Mouse (Mus musculus) embryonic facial prominence, embryonic 14.5 days (tissue): Measurements from ENCODE around the gene Rpl27a. TPM values are rescaled to one million over a fixed set of nuclear protein-coding genes. Genes with fewer than 3 reads are reported as not detected.

Experiments
- ATAC-seq: fragments of 200-750 bp; cut with Nextera tagmentation; 2 replicates; pipeline ENCODE4 v1.8.0; 2017; ENCODE audit warnings: low read depth, moderate number of reproducible peaks, moderate TSS enrichment
- DNase-seq: peaks from one replicate; pipeline ENCODE4 v3.0.0-alpha.2; 2015; ENCODE audit warnings: low spot score
- H3K27ac ChIP-seq: fragments of 300-500 bp; sonication (generic); replicated peaks from 2 replicates; pipeline ENCODE4 v1.5.1; 2014; ENCODE audit warnings: low read depth, mild to moderate bottlenecking, low read length, moderate library complexity
- H3K27me3 ChIP-seq: fragments of 300-500 bp; sonication (generic); replicated peaks from 2 replicates; pipeline ENCODE4 v1.6.1; 2014; ENCODE audit warnings: low read length; ENCODE audit not compliant: control insufficient read depth, insufficient read depth
- H3K36me3 ChIP-seq: fragments of 300-500 bp; sonication (generic); 2 replicates; pipeline ENCODE4 v1.6.1; 2014; ENCODE audit warnings: low read length, mixed read lengths; ENCODE audit not compliant: control insufficient read depth, insufficient read depth
- H3K4me1 ChIP-seq: fragments of 300-500 bp; sonication (generic); 2 replicates; pipeline ENCODE4 v1.6.1; 2014; ENCODE audit warnings: antibody characterized with exemption, low read length; ENCODE audit not compliant: control insufficient read depth, insufficient read depth
- H3K4me2 ChIP-seq: fragments of 300-500 bp; sonication (generic); 2 replicates; pipeline ENCODE4 v1.6.1; 2014; ENCODE audit warnings: low read depth, mild to moderate bottlenecking, low read length, moderate library complexity, mixed read lengths
- H3K4me3 ChIP-seq: fragments of 300-500 bp; sonication (generic); 2 replicates; pipeline ENCODE4 v1.5.1; 2014; ENCODE audit warnings: low read depth, mild to moderate bottlenecking, low read length
- H3K9ac ChIP-seq: fragments of 300-500 bp; sonication (generic); 2 replicates; pipeline ENCODE4 v1.6.1; 2014; ENCODE audit warnings: low read depth, mild to moderate bottlenecking, low read length, moderate library complexity, mixed read lengths
- H3K9me3 ChIP-seq: fragments of 300-500 bp; sonication (generic); 2 replicates; pipeline ENCODE4 v1.6.1; 2016; ENCODE audit warnings: low read length; ENCODE audit not compliant: control insufficient read depth
- WGBS: fragments of 180-500 bp; shearing (Covaris S2); extraction: QIAGEN DNeasy Blood & Tissue Kit; methylation state at CpG from one replicate; pipeline ENCODE4 v1.1.7; 2014; 5-methylcytosine and 5-hydroxymethylcytosine counted together
- polyA plus RNA-seq: library from polyadenylated mRNA; unstranded; fragments of >200 nt; fragmentation: Nextera tagmentation; extraction: Ambion mirVana; gene quantifications from 2 replicates; pipeline ENCODE4 v1.2.1, GENCODE M21; 2014

Rpl27a gene
- polyA plus RNA-seq, 1 experiment from 2014 or later = 152 TPM

DNA sequence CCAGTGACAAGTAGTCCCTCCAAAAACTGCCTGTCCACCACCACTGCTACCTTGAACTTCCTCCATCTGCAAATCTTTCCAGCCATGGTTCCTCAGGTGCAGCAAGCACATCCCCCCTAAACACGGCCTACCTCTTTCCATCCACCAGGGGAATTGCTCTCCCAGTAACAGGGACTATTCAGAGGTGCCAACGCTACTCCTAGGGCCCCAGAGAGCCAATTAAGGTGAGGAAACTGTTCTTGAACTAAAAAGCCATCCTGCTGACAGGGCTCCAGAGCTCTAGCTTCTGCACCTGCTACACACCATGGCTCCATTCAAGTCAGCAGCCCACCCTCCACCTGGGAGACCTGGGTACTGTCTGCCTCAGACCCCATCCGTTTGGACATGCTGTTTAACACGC, 21.4 kb upstream of the Rpl27a start:
- H3K27me3 ChIP-seq = 0 out of 2 replicates have a peak, but pooled peaks cover 6% of the 10 kb centered on the region
- ATAC-seq (peak; percentile 58), DNase-seq (peak; percentile 54)
- 58% methylated on average over 4 of the region's 4 CpGs for WGBS
- H3K4me3 ChIP-seq = no peak overlapping the region
- no peaks in the 10 kb centered on the region for H3K4me1 ChIP-seq
- no peak overlapping the region for H3K27ac ChIP-seq
- H3K9me3 ChIP-seq = no peaks in the 10 kb centered on the region
- no peaks in the 10 kb centered on the region for H3K36me3 ChIP-seq
- H3K9ac ChIP-seq = no peak overlapping the region
- no peak overlapping the region for H3K4me2 ChIP-seq

- H3K9ac ChIP-seq = peak overlapping the region; percentile 34; the same call in 1 of the 2 replicates
- H3K4me2 ChIP-seq = no peak overlapping the region
- no peaks in the 10 kb centered on the region for H3K36me3 ChIP-seq
- H3K27ac ChIP-seq = no peak overlapping the region
- 2% methylated on average over 8 of the region's 8 CpGs for WGBS
- ATAC-seq (peak; percentile 54; the same call in 1 of the 2 replicates), DNase-seq (peak; percentile 58)
- no peaks in the 10 kb centered on the region for H3K27me3 ChIP-seq
- H3K4me3 ChIP-seq = no peak overlapping the region
- no peaks in the 10 kb centered on the region for H3K4me1 ChIP-seq
- no peaks in the 10 kb centered on the region for H3K9me3 ChIP-seq
These were observed 11.8 kb upstream of the Rpl27a start for GRCm38 (mm10) chr7:109507119-109507518.

DNA sequence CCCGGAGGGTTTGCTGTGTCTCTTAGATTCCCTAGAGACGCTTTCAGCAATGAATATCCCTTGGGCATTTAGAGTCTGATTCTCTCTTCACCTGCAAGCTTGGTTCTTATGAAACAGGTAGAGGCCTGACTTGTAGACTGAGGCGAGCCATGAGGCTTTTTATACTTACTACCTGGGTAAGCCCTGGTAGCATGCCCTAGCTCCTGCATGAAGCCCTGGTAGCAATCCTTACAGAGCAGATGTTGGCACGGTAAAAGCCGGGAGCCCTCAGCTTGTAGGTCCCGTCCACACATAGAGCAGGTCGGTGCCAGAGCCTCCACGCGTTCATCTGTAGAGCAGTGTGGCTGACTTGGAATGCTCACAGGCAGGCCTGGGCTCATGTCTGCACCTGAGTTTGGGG, 11.4 kb upstream of the Rpl27a start:
- H3K36me3 ChIP-seq = no peaks in the 10 kb centered on the region
- no peak overlapping the region for H3K4me2 ChIP-seq
- no peaks in the 10 kb centered on the region for H3K4me1 ChIP-seq
- ATAC-seq (peak; percentile 34; the same call in 1 of the 2 replicates), DNase-seq (no peak)
- H3K9ac ChIP-seq = 0 out of 2 replicates have a peak overlapping the region, but pooled peaks have one; percentile 34
- H3K27me3 ChIP-seq = no peaks in the 10 kb centered on the region
- H3K9me3 ChIP-seq = no peaks in the 10 kb centered on the region
- no peak overlapping the region for H3K4me3 ChIP-seq
- H3K27ac ChIP-seq = no peak overlapping the region
- WGBS = 39% methylated on average over 9 of the region's 9 CpGs

GRCm38 (mm10) chr7:109508034-109508433, 10.9 kb upstream of the Rpl27a start, which contains the start of gene Trim66:
Gene Trim66 (minus strand): TSS chr7:109508134.
- H3K4me1 ChIP-seq = no peaks in the 10 kb centered on the region
- 84% methylated on average over 4 of the region's 4 CpGs for WGBS
- H3K4me2 ChIP-seq = no peak within 1 kb of the TSS
- no peaks in the 10 kb centered on the region for H3K9me3 ChIP-seq
- H3K27ac ChIP-seq = no peak within 1 kb of the TSS
- ATAC-seq (no peak), DNase-seq (no peak)
- H3K36me3 ChIP-seq = no peaks in the 10 kb centered on the region
- H3K9ac ChIP-seq = peak within 1 kb of the TSS; percentile 34; the same call in 1 of the 2 replicates
- H3K27me3 ChIP-seq = no peaks in the 10 kb centered on the region
- no peak within 1 kb of the TSS for H3K4me3 ChIP-seq

GRCm38 (mm10) chr7:109510799-109511198, 8.1 kb upstream of the Rpl27a start:
- H3K36me3 ChIP-seq = no peaks in the 10 kb centered on the region
- no peaks in the 10 kb centered on the region for H3K9me3 ChIP-seq
- WGBS = 63% methylated on average over 2 of the region's 2 CpGs
- ATAC-seq (no peak), DNase-seq (no peak)
- H3K9ac ChIP-seq = no peak overlapping the region
- H3K4me1 ChIP-seq = no peaks in the 10 kb centered on the region
- no peaks in the 10 kb centered on the region for H3K27me3 ChIP-seq
- no peak overlapping the region for H3K27ac ChIP-seq
- no peak overlapping the region for H3K4me2 ChIP-seq
- H3K4me3 ChIP-seq = no peak overlapping the region

DNA sequence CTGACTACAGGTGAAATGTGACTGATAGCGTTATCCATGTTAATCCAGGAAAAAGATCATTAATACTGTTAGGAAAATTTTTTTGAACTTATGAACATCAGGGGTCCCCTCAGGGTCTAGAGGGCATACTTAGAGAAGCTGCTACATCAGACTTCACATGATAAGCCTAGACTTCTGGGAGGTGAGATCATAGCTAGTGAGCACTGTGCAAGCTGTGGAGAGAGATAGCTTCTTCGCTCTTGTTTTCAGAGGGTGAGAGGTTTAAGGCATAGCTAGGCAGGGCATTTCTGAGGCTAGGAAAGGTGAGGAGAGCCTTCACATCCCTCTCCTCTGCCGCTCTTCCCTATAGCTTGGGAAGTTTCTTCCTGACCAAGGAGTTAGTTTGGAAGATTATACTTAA, 7.1 kb upstream of the Rpl27a start:
- Histone ChIP-seq H3K4me3 (no peak overlapping the region), H3K27ac (no peak overlapping the region), H3K27me3 (no peaks in the 10 kb centered on the region), H3K4me1 (no peaks in the 10 kb centered on the region), H3K9ac (no peak overlapping the region), H3K9me3 (no peaks in the 10 kb centered on the region), H3K4me2 (no peak overlapping the region), H3K36me3 (no peaks in the 10 kb centered on the region)
- 81% methylated on average over 3 of the region's 3 CpGs for WGBS
- DNase-seq (no peak), ATAC-seq (no peak)

- ATAC-seq = no peak
- Histone ChIP-seq H3K27ac (no peak overlapping the region), H3K4me2 (no peak overlapping the region), H3K9me3 (no peaks in the 10 kb centered on the region), H3K4me3 (no peak overlapping the region), H3K36me3 (peaks cover 13% of the 10 kb centered on the region), H3K4me1 (peaks cover 12% of the 10 kb centered on the region), H3K9ac (no peak overlapping the region), H3K27me3 (no peaks in the 10 kb centered on the region)
- WGBS = 75% methylated on average over 3 of the region's 3 CpGs
- DNase-seq = no peak
These were observed 2.4 kb upstream of the Rpl27a start for GRCm38 (mm10) chr7:109516500-109516899.

DNA sequence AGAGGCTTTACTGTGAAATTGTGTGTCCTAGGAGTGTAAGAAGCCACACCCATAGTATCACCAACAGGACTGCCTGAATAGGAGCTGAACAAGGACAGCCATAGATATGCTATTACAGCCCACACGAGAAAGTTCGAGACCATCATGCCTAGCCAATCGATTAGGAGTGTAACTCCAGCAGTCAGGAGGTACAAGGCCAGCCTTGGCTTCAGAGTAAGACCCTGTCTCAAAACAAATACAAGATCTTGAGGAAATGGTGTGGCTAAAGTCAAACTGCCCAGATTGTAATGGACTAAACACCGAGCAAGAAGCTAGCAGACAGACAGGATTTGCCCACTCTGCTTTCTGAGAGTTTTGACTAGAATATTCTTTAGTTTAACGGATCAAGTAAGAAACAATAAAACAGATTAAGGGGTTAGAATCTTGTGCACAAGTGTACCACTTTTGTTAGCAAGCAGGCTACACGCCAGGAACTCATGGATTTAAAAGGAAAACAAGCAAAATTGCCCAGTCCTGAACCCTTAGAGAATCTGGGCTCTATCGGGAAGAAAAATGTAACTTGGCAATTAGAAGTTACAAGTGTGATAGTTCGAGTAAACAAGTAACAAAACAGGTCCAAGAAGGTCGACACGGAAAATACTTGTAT, 788 bp upstream of the Rpl27a start:
- DNase-seq = no peak
- 13% methylated on average over 10 of the region's 10 CpGs for WGBS
- Histone ChIP-seq H3K9ac (peak overlapping the region; percentile 79), H3K4me1 (peaks cover 12% of the 10 kb centered on the region), H3K4me3 (peak overlapping the region; percentile 98), H3K27ac (peak overlapping the region; percentile 98), H3K4me2 (peak overlapping the region; percentile 54), H3K36me3 (peaks cover 29% of the 10 kb centered on the region), H3K27me3 (no peaks in the 10 kb centered on the region), H3K9me3 (no peaks in the 10 kb centered on the region)
- ATAC-seq = no peak

GRCm38 (mm10) chr7:109519936-109520335, 989 bp downstream of the Rpl27a start:
- Histone ChIP-seq H3K9ac (peak overlapping the region; percentile 99), H3K4me2 (peak overlapping the region; percentile 89), H3K27me3 (no peaks in the 10 kb centered on the region), H3K9me3 (no peaks in the 10 kb centered on the region), H3K4me1 (peaks cover 12% of the 10 kb centered on the region), H3K27ac (peak overlapping the region; percentile 98; the same call in 1 of the 2 replicates), H3K36me3 (peaks cover 47% of the 10 kb centered on the region), H3K4me3 (peak overlapping the region; percentile 98)
- ATAC-seq = no peak
- WGBS = 3% methylated on average over 10 of the region's 10 CpGs
- DNase-seq = no peak
